Mouse (Mus musculus): ENCODE results near the gene Nwd1.

Nwd1 gene

DNA sequence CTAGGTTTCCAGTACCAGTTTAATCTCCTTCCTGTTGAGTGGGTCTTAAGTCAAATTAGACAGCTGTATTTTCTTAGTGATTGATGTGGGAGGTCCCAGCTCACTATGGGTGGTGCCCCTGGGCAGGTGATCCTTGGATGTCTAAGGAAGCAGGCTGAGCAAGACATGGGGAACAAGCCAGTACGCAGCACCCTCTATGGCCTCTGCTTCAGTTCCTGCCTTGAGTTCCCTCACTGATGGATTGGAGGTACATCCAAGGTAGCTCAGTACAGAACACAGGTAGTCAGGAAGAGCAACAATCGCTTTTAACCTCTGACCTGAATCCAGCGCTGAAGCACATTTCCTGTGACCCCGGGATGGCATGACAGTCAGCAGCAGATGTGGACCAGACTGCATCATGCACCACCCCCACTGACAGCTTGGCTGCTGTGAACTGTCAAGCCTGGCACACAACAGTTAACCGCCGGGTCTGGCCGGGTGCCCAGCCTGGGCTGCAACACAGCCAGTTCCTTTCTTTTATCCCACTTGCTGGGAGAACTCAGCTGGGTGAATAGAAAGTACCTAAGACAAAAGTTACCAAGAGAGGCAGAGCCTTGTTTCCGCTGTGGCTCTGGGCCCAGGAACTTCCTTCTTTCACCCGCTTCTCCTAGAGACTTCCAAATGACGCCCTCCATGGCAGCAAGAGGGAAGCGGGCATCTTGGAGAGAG lies at the start of gene Nwd1:
Nwd1 (plus strand) TSS at position 652 of the 708 bp plus-strand sequence.
- TF ChIP-seq GATA4 (IDR thresholded peaks at IDR 0.05; ENCODE audit: insufficient replicate concordance, low read length) = no peak

DNA sequence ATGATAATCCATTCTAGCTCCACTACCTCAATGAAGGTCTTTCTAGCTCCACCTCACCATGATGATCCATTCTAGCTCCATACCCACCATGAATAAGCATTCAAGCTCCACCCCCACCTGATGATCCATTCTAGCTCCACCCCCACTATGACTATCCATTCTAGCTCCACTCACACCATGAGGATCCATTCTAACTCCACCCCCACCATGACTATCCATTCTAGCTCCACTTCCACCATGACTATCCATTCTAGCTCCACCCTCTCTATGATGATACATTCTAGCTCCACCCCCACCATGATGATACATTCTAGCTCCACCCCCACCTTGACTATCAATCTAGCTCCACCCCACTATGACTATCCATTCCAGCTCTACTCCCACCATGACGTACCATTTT lies 3.6 kb upstream of the Nwd1 start:
- no peak for TF ChIP-seq GATA4 (IDR thresholded peaks at IDR 0.05; ENCODE audit: insufficient replicate concordance, low read length)

DNA sequence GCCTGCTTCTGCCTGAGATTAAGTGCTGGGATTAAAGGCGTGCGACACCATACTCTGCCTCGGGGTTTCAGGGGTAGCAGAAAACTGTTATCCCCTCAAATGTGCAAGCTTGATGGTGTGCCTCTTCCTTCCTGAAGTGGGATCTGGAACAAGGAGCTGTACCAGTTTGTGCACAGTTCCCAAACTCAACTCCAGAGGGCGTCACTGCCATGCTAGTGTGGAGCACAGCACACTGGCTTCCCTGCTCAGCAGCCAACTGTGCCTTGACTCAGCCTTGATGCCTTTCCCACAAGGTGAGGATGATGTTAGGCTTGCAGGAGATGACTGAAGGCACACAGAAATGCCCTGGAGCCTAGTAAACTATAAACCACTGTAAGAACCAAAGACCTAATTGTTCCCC lies 1.9 kb upstream of the Nwd1 start:
- no peak for TF ChIP-seq GATA4 (IDR thresholded peaks at IDR 0.05; ENCODE audit: insufficient replicate concordance, low read length)

DNA sequence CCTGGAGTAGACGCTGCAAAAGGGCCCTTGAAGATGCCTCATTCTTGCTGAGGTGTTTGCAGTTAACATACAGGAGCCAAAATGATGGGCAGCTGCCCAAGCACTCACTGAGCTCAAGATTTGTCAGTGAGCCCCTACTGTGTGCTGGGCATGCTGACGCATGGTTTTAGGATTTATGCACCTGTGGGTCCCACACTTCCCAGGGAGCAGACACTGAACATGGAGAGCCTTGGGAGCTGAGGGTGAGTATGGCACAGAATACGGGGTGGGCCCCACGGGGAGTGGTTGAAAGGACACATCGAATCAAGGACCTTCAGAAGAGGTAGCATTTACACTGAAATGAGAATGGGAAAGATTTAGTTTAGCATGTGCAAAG lies 245 bp downstream of the Nwd1 start:
- no peak for TF ChIP-seq GATA4 (IDR thresholded peaks at IDR 0.05; ENCODE audit: insufficient replicate concordance, low read length)

DNA sequence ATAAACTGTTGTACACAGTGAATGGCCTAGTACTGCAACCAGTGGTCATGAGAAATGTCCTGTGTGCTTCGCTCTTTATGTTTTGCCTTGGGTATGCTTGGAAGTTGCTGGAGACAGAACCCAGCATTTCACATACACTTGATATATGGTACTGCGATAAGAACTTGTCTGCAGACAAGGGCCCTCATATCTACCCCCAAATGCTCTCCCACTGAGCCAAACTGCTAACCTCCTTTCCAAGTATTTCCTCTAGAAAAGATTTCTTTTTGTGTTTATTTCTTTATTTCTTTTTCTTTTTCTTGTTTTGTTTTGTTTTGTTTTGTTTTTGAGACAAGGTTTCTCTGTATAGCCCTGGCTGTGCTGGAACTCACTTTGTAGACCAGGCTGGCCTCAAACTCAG lies 4.2 kb downstream of the Nwd1 start:
- no peak for TF ChIP-seq GATA4 (IDR thresholded peaks at IDR 0.05; ENCODE audit: insufficient replicate concordance, low read length)

DNA sequence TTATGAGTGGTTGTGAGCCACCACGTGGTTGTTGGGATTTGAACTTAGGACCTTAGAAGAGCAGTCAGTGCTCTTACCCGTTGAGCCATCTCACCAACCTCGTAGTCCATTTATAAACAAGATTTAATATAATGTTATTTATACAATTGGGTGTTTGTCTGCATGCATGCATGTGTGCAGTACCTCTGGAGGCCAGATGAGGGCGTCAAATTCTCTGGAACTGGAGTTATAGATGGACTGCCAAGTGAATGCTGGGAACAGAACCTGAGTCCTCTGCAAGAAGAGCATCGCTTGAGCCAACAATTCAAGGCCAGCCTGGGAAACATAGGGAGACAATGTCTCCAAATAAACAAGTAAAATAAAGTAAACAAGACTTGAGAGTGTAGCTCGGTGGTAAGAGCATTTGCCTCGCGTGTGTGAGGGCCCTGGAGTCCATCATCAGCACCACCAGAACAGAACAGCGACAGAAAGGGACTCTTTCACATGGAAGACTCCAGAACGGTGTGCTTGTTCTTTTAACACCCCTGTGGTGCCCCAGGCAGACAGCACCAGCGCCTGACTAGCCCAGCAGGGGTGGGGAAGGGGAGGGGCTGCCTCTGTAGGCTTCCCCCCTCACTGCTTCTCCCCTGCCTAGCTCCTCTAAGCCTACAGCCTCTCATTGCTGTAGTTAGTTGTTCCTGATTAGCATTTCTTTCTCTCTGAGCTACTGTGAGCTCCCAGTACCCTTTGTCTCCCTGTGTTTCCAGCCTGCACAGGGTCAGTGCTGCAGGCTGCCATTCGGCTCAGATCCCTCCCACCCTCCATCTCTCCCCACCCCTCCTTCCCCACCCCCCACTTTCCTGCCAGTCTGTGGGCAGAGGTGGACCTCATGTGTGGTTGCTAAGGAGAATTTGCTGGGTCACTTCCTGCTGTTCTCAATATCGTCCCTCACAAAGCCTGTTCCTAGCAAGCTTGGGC lies 8.3 kb downstream of the Nwd1 start:
- no peak for TF ChIP-seq GATA4 (IDR thresholded peaks at IDR 0.05; ENCODE audit: insufficient replicate concordance, low read length)

DNA sequence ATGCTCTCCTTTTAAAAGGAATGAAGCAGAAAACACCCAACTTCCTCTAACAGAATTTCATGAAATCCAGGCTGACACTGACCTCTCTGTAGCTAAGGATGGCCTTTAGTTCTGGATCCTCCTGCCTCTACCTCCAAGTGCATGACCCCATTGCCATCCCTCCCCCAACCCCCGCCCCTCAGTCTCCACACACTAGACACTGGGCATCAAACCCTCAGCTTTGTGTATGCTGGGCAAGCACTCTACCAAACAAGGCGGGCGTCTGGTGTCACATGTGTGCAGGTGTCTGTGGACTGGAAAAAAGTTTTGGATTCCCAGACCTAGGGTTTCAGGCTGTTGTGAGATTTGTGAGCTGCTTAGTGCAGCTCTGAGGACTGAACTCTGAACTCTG lies 9.0 kb downstream of the Nwd1 start:
- TF ChIP-seq GATA4 (IDR thresholded peaks at IDR 0.05; ENCODE audit: insufficient replicate concordance, low read length) = no peak

DNA sequence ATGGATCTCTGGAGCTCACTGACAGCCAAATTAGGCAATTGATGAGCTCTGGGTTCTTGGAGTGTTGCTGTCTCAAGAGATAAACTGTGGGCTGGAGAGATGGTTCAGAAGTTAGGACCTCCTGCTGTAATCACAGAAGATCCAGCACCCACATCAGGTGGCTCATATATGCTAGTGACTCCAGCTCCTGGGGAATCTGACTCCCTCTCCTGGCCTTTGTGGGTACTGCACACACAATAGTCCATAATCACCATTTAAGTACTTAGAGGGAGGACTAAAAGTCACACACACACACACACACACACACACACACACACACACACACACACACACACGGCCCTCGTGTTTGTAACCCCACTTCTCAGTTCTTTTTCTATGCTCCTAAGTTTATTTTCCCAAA lies 13.5 kb downstream of the Nwd1 start:
- no peak for TF ChIP-seq GATA4 (IDR thresholded peaks at IDR 0.05; ENCODE audit: insufficient replicate concordance, low read length)

DNA sequence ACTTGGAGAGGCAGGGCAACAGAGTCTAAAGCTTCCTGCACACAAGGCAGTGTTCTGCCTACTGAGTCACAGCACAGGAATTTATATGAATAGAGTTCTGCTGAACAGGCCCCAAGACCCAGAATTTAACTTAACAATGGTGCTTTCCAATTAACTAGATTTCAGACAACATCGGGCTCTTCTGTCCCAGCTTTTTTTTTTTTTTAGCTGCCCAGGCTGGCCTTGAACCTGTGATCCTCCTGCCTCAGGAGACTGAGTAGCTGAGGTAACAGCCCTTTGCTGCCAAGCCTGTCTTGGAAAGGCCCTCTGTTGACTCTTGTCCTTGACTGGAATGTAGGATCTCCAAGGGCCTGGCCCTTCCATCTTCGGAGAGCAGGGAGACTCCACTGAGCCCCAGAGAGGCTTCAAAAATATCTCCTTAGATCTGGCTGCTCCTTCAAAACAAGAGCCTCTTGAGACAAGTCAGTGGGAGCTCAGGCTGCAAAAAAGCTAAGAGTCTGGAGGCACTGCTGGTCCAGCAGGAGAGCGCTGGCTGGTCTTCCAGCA lies 17.7 kb downstream of the Nwd1 start:
- no peak for TF ChIP-seq GATA4 (IDR thresholded peaks at IDR 0.05; ENCODE audit: insufficient replicate concordance, low read length)

DNA sequence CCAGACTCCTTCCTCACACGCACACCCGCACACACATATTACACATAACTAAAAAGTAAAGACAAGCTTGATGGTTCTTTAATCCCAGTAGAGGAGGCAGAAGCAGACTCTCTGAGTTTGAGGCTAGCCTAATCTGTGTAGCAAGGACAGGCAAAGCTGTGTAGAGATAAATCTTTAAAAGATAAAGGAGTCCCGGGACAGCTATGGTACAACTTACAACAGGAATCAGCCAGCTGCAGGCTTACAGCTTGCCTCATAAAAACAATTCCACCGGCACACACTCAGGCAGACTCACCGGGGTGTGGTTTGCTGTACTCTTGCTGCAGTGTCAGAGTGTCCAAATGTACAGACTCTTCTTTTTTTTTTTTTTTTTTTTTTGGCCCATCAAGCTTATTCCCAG lies 18.2 kb downstream of the Nwd1 start:
- no peak for TF ChIP-seq GATA4 (IDR thresholded peaks at IDR 0.05; ENCODE audit: insufficient replicate concordance, low read length)

DNA sequence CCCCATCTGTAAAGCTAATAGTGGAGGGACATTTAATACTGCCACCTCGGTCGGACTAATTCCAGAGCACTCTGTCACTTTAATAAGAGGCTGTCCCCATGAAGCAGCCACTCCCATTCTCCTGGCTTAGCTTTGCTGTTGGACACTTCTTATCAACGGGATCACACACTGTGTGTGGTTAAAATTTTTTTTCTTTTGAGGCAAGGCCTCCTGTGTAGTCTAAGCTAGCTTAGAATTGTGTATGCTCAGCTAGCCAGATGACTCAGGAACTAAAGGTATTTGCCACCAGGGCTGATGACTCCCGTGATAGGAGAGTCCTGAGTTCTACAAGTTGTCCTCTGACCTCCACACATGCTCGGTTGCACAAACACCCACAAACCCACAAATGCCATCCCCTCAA lies 18.9 kb downstream of the Nwd1 start:
- peak; percentile 65; the same call in 1 of the 2 replicates for TF ChIP-seq GATA4 (IDR thresholded peaks at IDR 0.05; ENCODE audit: insufficient replicate concordance, low read length)

DNA sequence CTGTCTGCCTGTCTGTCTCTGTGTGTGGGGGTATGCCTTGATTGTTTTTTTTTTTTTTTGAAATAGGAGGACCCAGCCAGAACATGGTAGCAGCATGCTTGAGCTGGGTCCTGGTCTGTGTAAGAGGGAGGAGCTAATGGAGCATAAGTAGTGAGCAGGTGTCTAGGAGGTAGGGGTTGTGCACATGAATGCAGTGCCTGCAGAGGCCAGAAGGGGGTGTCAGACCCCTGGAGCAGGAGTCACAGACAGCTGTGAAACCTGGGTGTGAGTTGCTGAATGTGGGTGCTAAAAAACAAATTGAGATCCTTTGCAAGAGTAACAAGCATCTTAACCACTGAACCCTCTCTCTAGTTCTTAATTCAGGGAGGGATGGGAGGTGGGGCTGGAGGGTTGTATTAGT lies 22.4 kb downstream of the Nwd1 start:
- no peak for TF ChIP-seq GATA4 (IDR thresholded peaks at IDR 0.05; ENCODE audit: insufficient replicate concordance, low read length)

DNA sequence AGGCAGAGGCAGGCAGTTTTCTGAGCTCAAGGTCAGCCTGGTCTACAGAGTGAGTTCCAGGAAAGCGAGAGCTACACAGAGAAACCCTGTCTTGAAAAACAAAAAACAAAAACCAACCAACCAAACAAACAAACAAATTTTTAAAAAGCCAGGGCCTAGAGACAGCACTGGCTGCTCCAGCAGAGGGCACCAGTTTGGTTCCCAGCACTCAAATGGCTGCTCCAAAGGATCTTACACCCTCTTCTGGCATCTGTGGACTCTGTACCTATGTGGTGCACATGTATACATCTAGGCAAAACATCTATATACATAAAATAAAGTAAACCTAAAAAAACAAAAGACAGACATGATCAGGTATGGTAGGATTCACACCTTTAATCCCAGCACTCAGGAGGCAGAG lies 26.3 kb downstream of the Nwd1 start:
- TF ChIP-seq GATA4 (IDR thresholded peaks at IDR 0.05; ENCODE audit: insufficient replicate concordance, low read length) = no peak

DNA sequence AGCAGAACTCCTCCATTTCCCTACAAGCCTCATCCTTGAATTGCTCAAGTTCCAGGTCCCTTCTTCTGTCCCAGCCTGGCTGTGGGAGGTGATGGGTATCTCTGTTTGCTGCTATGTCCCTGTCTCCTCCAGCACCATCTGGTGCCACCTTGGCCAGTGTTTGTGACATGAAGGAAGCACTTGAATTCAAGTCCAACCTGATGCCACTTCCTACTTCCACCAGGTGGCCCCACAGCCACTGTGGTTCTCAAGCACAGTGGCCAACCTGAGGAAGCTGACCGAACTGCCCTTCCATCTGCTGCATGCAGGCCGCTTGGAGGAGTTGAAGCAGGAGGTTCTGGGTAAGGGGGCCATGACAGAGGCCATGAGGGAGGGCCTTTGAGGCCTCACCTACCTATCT lies 27.7 kb downstream of the Nwd1 start:
- TF ChIP-seq GATA4 (IDR thresholded peaks at IDR 0.05; ENCODE audit: insufficient replicate concordance, low read length) = no peak

DNA sequence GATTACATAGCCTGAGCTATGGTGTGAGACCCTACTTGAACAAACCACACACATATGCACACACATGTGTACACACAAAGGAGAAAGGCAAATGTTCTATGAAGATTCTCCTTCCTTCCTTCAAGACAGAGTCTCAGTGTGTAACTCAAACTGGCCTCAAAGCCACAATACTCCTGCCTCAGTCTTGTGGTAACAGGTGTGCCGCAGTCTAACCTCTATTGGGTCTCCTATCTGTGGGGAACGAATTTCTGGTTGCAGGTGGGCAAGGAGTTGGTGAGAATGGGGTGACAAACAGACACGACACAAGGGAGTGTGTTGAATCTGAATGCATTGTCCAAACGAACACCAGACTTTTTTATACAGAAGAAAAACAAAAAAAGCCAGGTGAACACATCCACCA lies 29.9 kb downstream of the Nwd1 start:
- TF ChIP-seq GATA4 (IDR thresholded peaks at IDR 0.05; ENCODE audit: insufficient replicate concordance, low read length) = no peak

DNA sequence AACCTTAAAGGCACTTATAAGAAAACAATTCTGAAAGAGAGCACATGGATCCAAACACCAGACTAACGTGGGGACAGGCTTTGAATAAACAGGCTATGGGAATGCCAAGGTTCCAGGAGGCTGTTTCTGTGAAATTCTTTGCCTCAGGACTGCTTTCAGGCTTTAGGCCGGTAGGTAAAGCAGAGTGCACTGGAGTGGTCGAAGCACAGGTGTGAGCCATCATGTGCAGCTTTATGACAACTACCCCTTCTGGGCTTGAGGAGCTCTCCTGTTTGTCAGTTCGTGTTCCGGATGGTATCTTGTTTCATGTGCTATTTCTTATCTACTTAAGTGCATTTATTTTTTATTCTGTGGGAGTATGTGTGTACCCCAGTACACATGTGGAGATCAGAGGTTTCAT lies 30.8 kb downstream of the Nwd1 start:
- TF ChIP-seq GATA4 (IDR thresholded peaks at IDR 0.05; ENCODE audit: insufficient replicate concordance, low read length) = no peak
